Mouse (Mus musculus) kidney, embryonic 14.5 days (tissue): Measurements from ENCODE around the gene Pax8. TPM values are rescaled to one million over a fixed set of nuclear protein-coding genes. Genes with fewer than 3 reads are reported as not detected.
A peak's percentile ranks its signal among the peaks of the same experiment; 100 is the strongest.

Experiments
- ATAC-seq: fragments of 200-750 bp; cut with Nextera tagmentation; 2 replicates; pipeline ENCODE4 v1.8.0; 2017; ENCODE audit warnings: moderate number of reproducible peaks, mild to moderate bottlenecking, moderate TSS enrichment, moderate library complexity; ENCODE audit not compliant: low FRiP score, low TSS enrichment
- H3K27ac ChIP-seq: fragments of 300-500 bp; sonication (generic); 2 replicates; pipeline ENCODE4 v1.5.1; 2014; ENCODE audit warnings: low read depth, mild to moderate bottlenecking, low read length, moderate library complexity, mixed read lengths
- H3K27me3 ChIP-seq: fragments of 300-500 bp; sonication (generic); 2 replicates; pipeline ENCODE4 v1.6.1; 2014; ENCODE audit warnings: mild to moderate bottlenecking, low read length; ENCODE audit not compliant: control insufficient read depth, insufficient read depth
- H3K36me3 ChIP-seq: fragments of 300-500 bp; sonication (generic); 2 replicates; pipeline ENCODE4 v1.6.1; 2014; ENCODE audit warnings: low read length, mixed read lengths; ENCODE audit not compliant: control insufficient read depth, insufficient read depth
- H3K4me1 ChIP-seq: fragments of 300-500 bp; sonication (generic); 2 replicates; pipeline ENCODE4 v1.6.1; 2014; ENCODE audit warnings: low read length, mixed read lengths; ENCODE audit not compliant: control insufficient read depth, insufficient read depth
- H3K4me2 ChIP-seq: fragments of 300-500 bp; sonication (generic); replicated peaks from 2 replicates; pipeline ENCODE4 v1.6.1; 2014; ENCODE audit warnings: low read depth, mild to moderate bottlenecking, low read length
- H3K4me3 ChIP-seq: fragments of 300-500 bp; sonication (generic); 2 replicates; pipeline ENCODE4 v1.5.1; 2014; ENCODE audit warnings: mild to moderate bottlenecking, low read length
- H3K9ac ChIP-seq: fragments of 300-500 bp; sonication (generic); 2 replicates; pipeline ENCODE4 v1.6.1; 2014; ENCODE audit warnings: low read depth, mild to moderate bottlenecking, low read length, moderate library complexity
- H3K9me3 ChIP-seq: fragments of 300-500 bp; sonication (generic); 2 replicates; pipeline ENCODE4 v1.6.1; 2016; ENCODE audit warnings: low read length; ENCODE audit not compliant: control insufficient read depth
- WGBS: fragments of 180-500 bp; shearing (Covaris S2); extraction: QIAGEN DNeasy Blood & Tissue Kit; methylation state at CpG from one replicate; pipeline ENCODE4 v1.1.7; 2014; 5-methylcytosine and 5-hydroxymethylcytosine counted together
- polyA plus RNA-seq: library from polyadenylated mRNA; unstranded; fragments of >200 nt; fragmentation: Nextera tagmentation; extraction: Ambion mirVana; gene quantifications from 2 replicates; pipeline ENCODE4 v1.2.1, GENCODE M21; 2014

Pax8 gene
- polyA plus RNA-seq, 1 experiment from 2014 or later: 140 TPM

GRCm38 (mm10) chr2:24413172-24413571, 62.2 kb downstream of the Pax8 start:
- no peaks in the 10 kb centered on the region for H3K27me3 ChIP-seq

GRCm38 (mm10) chr2:24409166-24409565, 66.2 kb downstream of the Pax8 start:
- Histone ChIP-seq H3K4me1 (peaks cover 31% of the 10 kb centered on the region), H3K9me3 (no peaks in the 10 kb centered on the region), H3K9ac (no peak overlapping the region), H3K36me3 (no peaks in the 10 kb centered on the region), H3K4me3 (no peak overlapping the region), H3K27ac (no peak overlapping the region), H3K27me3 (no peaks in the 10 kb centered on the region), H3K4me2 (no peak overlapping the region)
- ATAC-seq: peak; percentile 20; the same call in 1 of the 2 replicates
- WGBS: 0% methylated on average over 2 of the region's 2 CpGs

More at GRCm38 (mm10) chr2:24413172-24413571, 62.2 kb downstream of the Pax8 start:
- H3K4me2 ChIP-seq: no peak overlapping the region
- peak overlapping the region; percentile 60; the same call in 1 of the 2 replicates for H3K27ac ChIP-seq
- no peaks in the 10 kb centered on the region for H3K9me3 ChIP-seq
- H3K36me3 ChIP-seq: no peaks in the 10 kb centered on the region
- 59% methylated on average over 3 of the region's 3 CpGs for WGBS
- peaks cover 56% of the 10 kb centered on the region for H3K4me1 ChIP-seq
- no peak overlapping the region for H3K4me3 ChIP-seq
- no peak for ATAC-seq
- H3K9ac ChIP-seq: no peak overlapping the region

- ATAC-seq: peak; percentile 51; the same call in 1 of the 2 replicates
These were observed 67.5 kb downstream of the Pax8 start for GRCm38 (mm10) chr2:24407701-24408485.

DNA sequence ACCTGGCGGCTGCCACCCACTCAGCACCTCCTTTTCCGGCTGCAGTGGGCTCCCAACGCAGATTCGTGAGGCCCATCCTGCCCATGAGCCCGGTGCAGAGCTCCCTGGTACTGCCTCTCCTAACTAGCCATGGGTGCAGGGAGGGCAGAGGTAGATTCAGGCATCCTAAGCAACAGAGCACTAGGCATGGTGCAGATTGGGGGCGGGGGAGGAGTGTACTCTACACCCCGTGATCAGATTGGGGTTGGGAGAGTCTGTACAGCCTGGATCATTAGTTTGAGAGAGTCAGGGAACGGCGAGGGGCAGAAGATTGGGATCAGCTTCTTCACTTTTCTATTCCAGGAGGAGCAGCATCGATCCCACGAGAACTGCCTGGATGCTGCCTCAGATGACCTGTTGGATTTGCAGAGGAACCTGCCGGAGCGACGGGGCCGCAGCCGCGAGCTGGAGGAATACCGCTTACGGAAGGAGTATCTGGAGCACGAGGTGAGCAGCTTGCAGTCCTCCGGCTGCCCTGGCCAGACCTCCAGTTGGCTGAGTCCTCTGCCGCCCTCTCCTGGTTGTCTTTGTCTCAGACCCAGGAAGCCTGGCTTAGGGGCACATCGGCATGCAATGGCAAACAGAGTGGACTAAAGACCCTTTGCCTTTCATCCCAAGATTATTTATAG, 69.9 kb downstream of the Pax8 start:
- Histone ChIP-seq H3K4me2 (peak overlapping the region; percentile 41), H3K9me3 (no peaks in the 10 kb centered on the region), H3K4me3 (peak overlapping the region; percentile 23; the same call in 1 of the 2 replicates), H3K27ac (no peak overlapping the region), H3K9ac (no peak overlapping the region), H3K36me3 (no peaks in the 10 kb centered on the region), H3K4me1 (peaks cover 15% of the 10 kb centered on the region), H3K27me3 (no peaks in the 10 kb centered on the region)
- 12% methylated on average over 23 of the region's 23 CpGs for WGBS
- ATAC-seq: peak; percentile 62

More at GRCm38 (mm10) chr2:24407701-24408485, 67.5 kb downstream of the Pax8 start:
- Histone ChIP-seq H3K9ac (no peak overlapping the region; the same call in 1 of the 2 replicates), H3K4me2 (no peak overlapping the region), H3K4me3 (no peak overlapping the region), H3K27me3 (no peaks in the 10 kb centered on the region), H3K9me3 (no peaks in the 10 kb centered on the region), H3K36me3 (no peaks in the 10 kb centered on the region), H3K4me1 (peaks cover 21% of the 10 kb centered on the region), H3K27ac (peak overlapping the region; percentile 73)
- WGBS: 36% methylated on average over 4 of the region's 4 CpGs

DNA sequence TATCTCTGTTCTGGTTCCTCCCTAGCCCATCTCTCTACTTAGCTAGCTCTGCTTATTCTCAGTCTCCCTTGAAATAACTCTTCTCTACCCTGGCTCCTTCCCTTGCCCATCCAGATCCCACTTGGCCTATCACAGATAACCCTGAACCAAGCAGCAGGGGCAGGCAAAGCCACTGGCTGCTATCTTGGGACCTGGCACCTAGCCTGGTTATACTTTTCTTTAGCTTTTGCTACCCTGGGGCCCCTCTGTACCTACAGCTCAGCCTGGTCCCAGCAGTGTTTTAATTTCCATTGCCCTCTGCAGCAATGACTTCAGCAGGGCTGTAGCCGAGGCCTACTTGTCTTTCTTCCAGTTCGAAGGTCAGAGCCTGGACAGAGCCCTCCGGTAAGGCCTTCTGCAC, 74.7 kb downstream of the Pax8 start:
- H3K4me3 ChIP-seq: no peak overlapping the region
- no peak overlapping the region for H3K4me2 ChIP-seq
- no peaks in the 10 kb centered on the region for H3K36me3 ChIP-seq
- no peaks in the 10 kb centered on the region for H3K9me3 ChIP-seq
- no peaks in the 10 kb centered on the region; the same call in 1 of the 2 replicates for H3K4me1 ChIP-seq
- WGBS: 84% methylated on average over 3 of the region's 3 CpGs
- no peak overlapping the region for H3K9ac ChIP-seq
- no peaks in the 10 kb centered on the region for H3K27me3 ChIP-seq
- ATAC-seq: no peak
- H3K27ac ChIP-seq: no peak overlapping the region

DNA sequence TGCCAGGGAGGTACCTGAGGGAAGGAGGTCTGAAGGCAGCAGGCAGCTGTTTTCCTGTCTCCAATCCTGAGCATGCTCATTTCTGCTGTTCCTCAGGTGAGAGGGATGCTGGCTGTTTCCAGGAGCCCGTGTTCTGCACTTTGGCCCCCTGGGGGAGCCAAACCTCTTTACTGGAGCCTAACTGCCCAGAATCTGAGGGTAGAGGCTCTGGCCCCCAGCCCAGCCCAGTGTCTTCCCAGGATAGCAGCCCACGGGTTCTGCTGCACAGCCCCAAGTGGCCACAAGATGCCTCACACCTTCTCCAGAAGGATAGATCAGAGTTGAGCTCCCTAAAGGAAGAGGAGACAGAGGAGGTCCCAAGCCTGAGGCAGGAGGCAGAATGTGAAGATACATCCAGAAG, 78.3 kb downstream of the Pax8 start:
- Histone ChIP-seq H3K4me2 (no peak overlapping the region), H3K27me3 (no peaks in the 10 kb centered on the region), H3K27ac (no peak overlapping the region), H3K4me1 (no peaks in the 10 kb centered on the region), H3K4me3 (no peak overlapping the region), H3K9me3 (no peaks in the 10 kb centered on the region), H3K36me3 (no peaks in the 10 kb centered on the region), H3K9ac (no peak overlapping the region)
- ATAC-seq: no peak
- 10% methylated on average over 2 of the region's 2 CpGs for WGBS

GRCm38 (mm10) chr2:24393251-24393650, 82.1 kb downstream of the Pax8 start:
- Histone ChIP-seq H3K27me3 (no peaks in the 10 kb centered on the region), H3K4me1 (no peaks in the 10 kb centered on the region), H3K9ac (no peak overlapping the region), H3K4me2 (no peak overlapping the region), H3K9me3 (no peaks in the 10 kb centered on the region), H3K27ac (no peak overlapping the region), H3K4me3 (no peak overlapping the region), H3K36me3 (no peaks in the 10 kb centered on the region)
- 76% methylated on average over 2 of the region's 2 CpGs for WGBS
- ATAC-seq: no peak

DNA sequence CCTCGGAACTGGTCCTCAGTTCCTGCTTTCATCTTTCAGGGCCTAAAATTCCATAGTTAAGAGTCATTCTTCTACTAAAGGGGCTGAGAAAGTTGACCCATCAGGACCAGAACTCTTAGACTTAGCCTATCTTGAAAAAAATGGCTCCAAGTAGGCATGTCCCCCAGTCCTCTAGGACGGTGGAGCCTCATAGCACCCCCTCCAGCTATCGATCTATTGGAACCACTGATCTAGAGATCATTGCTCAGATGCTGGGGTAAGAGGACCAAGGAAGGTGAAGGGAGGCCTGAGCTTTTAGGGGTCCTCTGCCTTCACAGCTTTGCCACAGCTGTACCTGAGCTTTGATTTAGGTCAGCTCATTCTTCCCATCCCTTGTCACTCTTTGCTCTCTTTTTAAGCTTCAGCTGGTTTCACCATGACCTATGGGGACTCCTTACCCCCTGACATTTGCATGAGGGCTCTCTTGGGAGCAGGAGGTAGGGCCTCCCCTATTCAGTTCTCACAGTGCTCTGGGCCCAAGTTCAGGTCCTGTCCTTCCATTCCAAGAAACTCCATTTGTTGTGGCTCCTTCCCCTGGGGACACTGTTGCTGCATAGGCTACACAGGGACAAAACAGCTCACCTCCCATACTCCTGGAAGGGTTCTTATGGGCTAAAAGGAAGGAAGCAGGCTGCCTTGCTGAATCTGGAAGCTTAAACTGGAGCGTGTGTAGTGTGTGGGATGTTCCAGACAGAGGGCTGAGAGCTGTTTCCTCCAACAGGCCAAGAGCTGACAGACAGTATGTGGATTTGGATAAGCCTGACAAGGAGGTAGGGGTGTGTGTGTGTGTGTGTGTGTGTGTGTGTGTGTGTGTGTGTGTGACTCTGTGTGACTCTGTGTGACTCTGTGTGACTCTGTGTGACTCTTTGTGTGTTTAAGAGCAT, 87.8 kb downstream of the Pax8 start:
- Histone ChIP-seq H3K4me3 (no peak overlapping the region), H3K4me2 (no peak overlapping the region), H3K27ac (no peak overlapping the region), H3K9me3 (no peaks in the 10 kb centered on the region), H3K9ac (no peak overlapping the region), H3K27me3 (no peaks in the 10 kb centered on the region), H3K36me3 (no peaks in the 10 kb centered on the region), H3K4me1 (no peaks in the 10 kb centered on the region)
- 76% methylated on average over 4 of the region's 4 CpGs for WGBS
- ATAC-seq: no peak
